Mouse (Mus musculus) layer of hippocampus, adult 8-10 months (tissue): ENCODE results near the gene Fam83g. TPM values are rescaled to one million over a fixed set of nuclear protein-coding genes. Genes with fewer than 3 reads are reported as not detected.
A peak's percentile ranks its signal among the peaks of the same experiment; 100 is the strongest.
"Not testable (repeated sequence)": the region's sequence is repeated elsewhere in the genome, so short reads cannot be mapped to it uniquely, and the experiment has no call there.

Experiments
- DNase-seq, 2 experiments: peaks; one replicate each; pipeline ENCODE4 v3.0.0; 2022; ENCODE audit warnings: low spot score in 2 of 2
- total RNA-seq, 4 experiments: library from RNA; stranded (reverse); gene quantifications; 2 replicates each; pipeline ENCODE4 v1.2.4; 2022

Gene Fam83g
- total RNA-seq: under 1 TPM in 3 of 4 experiments, not detected in 1; 0.06 to 0.20 (median 0.09) TPM

- DNase-seq: no peak
These were observed at the start of gene Fam83g for GRCm38 (mm10) chr11:61683907-61684731. Gene Fam83g (plus strand): TSS chr11:61684091.

- DNase-seq: not testable (repeated sequence)
These were observed 47.6 kb upstream of the Fam83g start for GRCm38 (mm10) chr11:61636309-61636708.

GRCm38 (mm10) chr11:61637413-61637812 is 46.5 kb upstream of the Fam83g start:
- no peak for DNase-seq

GRCm38 (mm10) chr11:61637856-61638255 is 46.0 kb upstream of the Fam83g start:
- DNase-seq: no peak

- no peak for DNase-seq
These were observed 44.9 kb upstream of the Fam83g start for GRCm38 (mm10) chr11:61638764-61639536.

GRCm38 (mm10) chr11:61639601-61640177 is 44.2 kb upstream of the Fam83g start:
- no peak for DNase-seq

- DNase-seq: not testable (repeated sequence)
These were observed 43.3 kb upstream of the Fam83g start for GRCm38 (mm10) chr11:61640585-61640984.

- DNase-seq: no peak
These were observed 41.8 kb upstream of the Fam83g start for GRCm38 (mm10) chr11:61642106-61642505.

- no peak for DNase-seq
These were observed 40.5 kb upstream of the Fam83g start for GRCm38 (mm10) chr11:61643184-61643961.

- peak; percentile 64 to 68 for DNase-seq
These were observed 39.1 kb upstream of the Fam83g start for GRCm38 (mm10) chr11:61644576-61645326.

GRCm38 (mm10) chr11:61645357-61645857 is 38.5 kb upstream of the Fam83g start:
- DNase-seq: no peak

- no peak for DNase-seq
These were observed 37.3 kb upstream of the Fam83g start for GRCm38 (mm10) chr11:61646499-61647039.

GRCm38 (mm10) chr11:61647110-61647910 is 36.6 kb upstream of the Fam83g start:
- no peak for DNase-seq

GRCm38 (mm10) chr11:61647956-61648748 is 35.7 kb upstream of the Fam83g start:
- DNase-seq: no peak

GRCm38 (mm10) chr11:61648749-61649115 is 35.2 kb upstream of the Fam83g start:
- peak; percentile 47 to 51 for DNase-seq

- DNase-seq: no peak
These were observed 34.7 kb upstream of the Fam83g start for GRCm38 (mm10) chr11:61649163-61649580.

- no peak for DNase-seq
These were observed 34.3 kb upstream of the Fam83g start for GRCm38 (mm10) chr11:61649626-61650025.
